Mouse (Mus musculus) heart, adult 18-20 months (tissue): ENCODE results near the gene Olfr1031. TPM values are rescaled to one million over a fixed set of nuclear protein-coding genes. Genes with fewer than 3 reads are reported as not detected.
"Not testable (repeated sequence)": the region's sequence is repeated elsewhere in the genome, so short reads cannot be mapped to it uniquely, and the experiment has no call there.

ENCODE experiments used
- DNase-seq, 2 experiments: peaks; one replicate each; pipeline ENCODE4 v3.0.0; 2021 to 2022; ENCODE audit warnings: mixed read lengths in 1 of 2
- long read RNA-seq, 2 experiments: library from polyadenylated mRNA; stranded (forward); transcript quantifications; one replicate each; pipeline ENCODE4 v2.0.0; 2021
- total RNA-seq, 2 experiments: library from RNA; stranded (reverse); gene quantifications; 2 replicates each; pipeline ENCODE4 v1.2.3; 2021

The Olfr1031 gene
- not detected for total RNA-seq
- long read RNA-seq, experiment 1, result 0 reads
- long read RNA-seq, experiment 2, result 0 reads

- no peak for DNase-seq
These were observed at the start of gene Olfr1031 for GRCm38 (mm10) chr2:85990004-85990403. Gene Olfr1031 (plus strand): TSS chr2:85990304.

GRCm38 (mm10) chr2:85950137-85950536, 40.0 kb upstream of the Olfr1031 start, which contains the start of gene Olfr1028:
Gene Olfr1028 (plus strand): TSS chr2:85950437.
- no peak for DNase-seq

DNA sequence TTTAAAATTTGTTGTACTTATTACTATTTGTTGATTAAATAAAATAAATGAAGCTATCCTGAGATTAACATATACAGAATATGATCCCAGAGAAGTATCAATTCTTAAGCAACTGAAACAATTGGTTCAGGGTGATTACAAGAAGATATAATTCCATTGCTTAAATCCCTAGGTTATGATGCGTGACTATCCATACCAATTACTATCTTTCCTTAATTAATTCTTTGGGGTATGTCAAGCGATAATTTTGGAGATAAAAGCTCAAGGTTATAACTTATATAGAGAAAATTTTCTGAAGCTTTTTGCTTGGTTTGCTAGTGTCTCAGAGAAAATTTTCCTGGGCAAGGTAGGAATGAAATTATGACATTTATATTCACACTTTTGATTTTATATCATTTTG, 16.5 kb upstream of the Olfr1031 start, which contains the start of gene Olfr1029:
Olfr1029 (plus strand) TSS at position 301 of the 400 bp plus-strand sequence.
- DNase-seq, result no peak

- no peak for DNase-seq
These were observed 11.1 kb upstream of the Olfr1031 start, which contains the start of gene Olfr1030 for GRCm38 (mm10) chr2:85978976-85979375. Gene Olfr1030 (plus strand): TSS chr2:85979276.

DNA sequence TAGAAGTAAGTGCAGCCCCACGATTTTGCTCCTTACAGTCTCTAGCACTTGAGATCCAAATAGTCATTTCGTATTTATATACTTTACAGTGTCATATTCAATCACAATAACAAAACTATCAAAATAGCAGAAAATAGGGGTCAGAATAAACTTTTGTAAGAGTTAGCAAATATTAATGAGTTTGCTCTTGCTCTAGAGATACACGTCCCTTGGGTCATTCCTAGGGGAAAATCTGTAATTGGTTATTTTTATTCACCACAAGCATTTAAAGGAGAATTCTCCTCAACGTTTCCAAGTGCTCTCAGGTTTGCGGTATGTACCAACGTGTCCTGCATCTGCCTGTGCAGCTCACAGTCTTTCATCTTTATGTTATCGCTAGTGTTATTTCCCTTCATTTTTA, 15.1 kb downstream of the Olfr1031 start, which contains the start of gene Olfr1032:
Olfr1032 (plus strand) TSS at position 301 of the 400 bp plus-strand sequence.
- no peak for DNase-seq

- peak; percentile 37 to 54 for DNase-seq
These were observed 30.3 kb downstream of the Olfr1031 start, which contains the start of gene Olfr1033 for GRCm38 (mm10) chr2:86020406-86020805. Gene Olfr1033 (plus strand): TSS chr2:86020633.

DNA sequence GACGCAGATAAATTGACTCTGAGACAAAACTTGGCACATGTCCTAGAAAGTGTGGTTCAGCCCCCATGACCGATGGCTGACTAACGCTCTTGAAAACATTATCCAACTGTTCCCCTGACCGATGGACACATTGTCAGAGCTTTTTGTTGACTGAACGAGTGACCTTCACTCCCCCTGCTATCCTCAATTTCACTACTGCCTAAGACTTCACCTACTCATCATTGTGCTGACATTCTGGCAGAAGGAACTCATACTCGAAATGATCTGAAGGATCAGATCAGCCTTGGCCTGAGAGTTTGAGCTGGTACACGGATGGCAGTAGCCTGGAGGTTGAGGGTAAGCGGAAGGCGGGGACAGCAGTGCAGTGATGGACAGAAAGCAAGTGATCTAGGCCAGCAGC, 31.4 kb downstream of the Olfr1031 start:
- not testable (repeated sequence) for DNase-seq

Other genes starting within 250 kb of the Olfr1031 start
- not detected for gene Olfr1012, start 227.5 kb upstream of the Olfr1031 start, total RNA-seq
- not detected for gene Olfr1013, start 223.2 kb upstream of the Olfr1031 start, total RNA-seq
- gene Olfr1014, start 217.6 kb upstream of the Olfr1031 start, total RNA-seq, result not detected
- not detected for gene Olfr1015, start 208.3 kb upstream of the Olfr1031 start, total RNA-seq
- not detected for gene Olfr1016, start 187.8 kb upstream of the Olfr1031 start, total RNA-seq
- gene Olfr1018, start 171.8 kb upstream of the Olfr1031 start, total RNA-seq, result not detected
- gene Olfr1019, start 144.8 kb upstream of the Olfr1031 start, total RNA-seq, result not detected
- not detected for gene Olfr1020, start 143.3 kb upstream of the Olfr1031 start, total RNA-seq
- gene Olfr1022, start 121.7 kb upstream of the Olfr1031 start, total RNA-seq, result not detected
- not detected for gene Olfr1023, start 104.7 kb upstream of the Olfr1031 start, total RNA-seq
- not detected for gene Olfr1024, start 85.3 kb upstream of the Olfr1031 start, total RNA-seq
- gene Olfr1025-ps1, start 75.1 kb upstream of the Olfr1031 start, total RNA-seq, result not detected
- gene Olfr1026, start 68.7 kb upstream of the Olfr1031 start, total RNA-seq, result not detected
- not detected for gene Olfr1028, start 39.9 kb upstream of the Olfr1031 start, total RNA-seq
- gene Olfr1029, start 16.4 kb upstream of the Olfr1031 start, total RNA-seq, result not detected
- gene Olfr1030, start 11.0 kb upstream of the Olfr1031 start, total RNA-seq, result not detected
- gene Olfr1032, start 15.2 kb downstream of the Olfr1031 start, total RNA-seq, result not detected
- gene Olfr1033, start 30.3 kb downstream of the Olfr1031 start, total RNA-seq, result 1 to 10 TPM; 5.0 to 6.7 TPM
- under 1 TPM; 0.07 to 0.23 TPM for gene Olfr1034, start 55.6 kb downstream of the Olfr1031 start, total RNA-seq
- not detected for gene Olfr1036, start 83.7 kb downstream of the Olfr1031 start, total RNA-seq
- not detected for gene Olfr1037, start 97.1 kb downstream of the Olfr1031 start, total RNA-seq
- gene Olfr1039, start 145.6 kb downstream of the Olfr1031 start, total RNA-seq, result not detected
- not detected for gene Olfr1040, start 156.4 kb downstream of the Olfr1031 start, total RNA-seq
- gene Olfr1042, start 171.5 kb downstream of the Olfr1031 start, total RNA-seq, result not detected
- gene Olfr1043, start 177.2 kb downstream of the Olfr1031 start, total RNA-seq, result not detected
- gene Olfr1044, start 187.5 kb downstream of the Olfr1031 start, total RNA-seq, result not detected
- not detected for gene Olfr52, start 195.4 kb downstream of the Olfr1031 start, total RNA-seq
- gene Olfr1045, start 212.7 kb downstream of the Olfr1031 start, total RNA-seq, result not detected
- gene Olfr1046, start 229.0 kb downstream of the Olfr1031 start, total RNA-seq, result not detected
- not detected for gene Olfr1047, start 241.1 kb downstream of the Olfr1031 start, total RNA-seq
- gene Olfr1048, start 250.0 kb downstream of the Olfr1031 start, total RNA-seq, result not detected